ENCODE assay signal across 25 mouse cellular contexts in the genomic region with DNA sequence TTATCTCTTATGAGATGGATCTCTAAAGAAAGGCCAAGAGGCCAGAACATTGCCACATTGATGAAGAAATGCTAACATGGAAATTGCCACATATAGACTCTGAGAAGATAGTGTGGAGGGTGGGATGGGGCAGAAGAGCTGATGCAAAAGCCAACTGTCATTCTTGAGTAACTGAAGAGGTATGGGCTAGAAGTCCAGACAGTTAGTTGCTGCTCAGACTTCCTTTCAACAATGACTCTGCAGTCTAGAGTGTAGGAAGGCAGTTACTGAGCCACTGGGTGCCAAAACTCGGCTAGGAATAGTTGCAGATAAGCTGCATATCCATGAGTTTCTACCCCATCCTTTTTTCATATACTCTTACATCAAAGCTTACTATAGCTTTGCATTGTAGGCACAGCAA.
A peak's percentile ranks its signal among the peaks of the same experiment; 100 is the strongest.
DNase-seq lines count a peak whose midpoint lies in the region; ATAC-seq and TF ChIP-seq lines count a peak whose summit lies in the region.
"Had no signal": no experiment of that assay in that cellular context is flagged by ENCODE, and none has a peak within 500 bp of the region (broad histone marks: within the 10 kb centered on the region; RNA-seq: fewer than 3 reads in every experiment).

No protein-coding gene starts in this region.

- 26% methylated on average over 1 of the region's 1 CpGs for WGBS in liver, embryonic 14.5 days (ENCODE audit: insufficient replicate concordance)
- WGBS in liver, embryonic 11.5 days: 27% methylated on average over 1 of the region's 1 CpGs
- WGBS in cerebellum, adult 2 months: 57% methylated on average over 1 of the region's 1 CpGs

- H3K27me3 ChIP-seq in liver, embryonic 14.5 days (ENCODE audit: control insufficient read depth, insufficient read depth, low read length): no peaks in the 10 kb centered on the region
- no peaks in the 10 kb centered on the region for H3K27me3 ChIP-seq in liver, embryonic 11.5 days (replicated peaks; ENCODE audit: control insufficient read depth, insufficient read depth, low read length)
- H3K27me3 ChIP-seq in cerebellum, adult 2 months (ENCODE audit: control insufficient read depth, insufficient read depth, low read length): no peaks in the 10 kb centered on the region
- H3K27me3 ChIP-seq: embryonic facial prominence, embryonic 13.5 days; forebrain, embryonic 15.5 days; hindbrain, embryonic 12.5 days; intestine, embryonic 15.5 days; limb, embryonic 13.5 days; liver, embryonic 13.5 days; midbrain, embryonic 15.5 days had no signal

- no peak overlapping the region for H3K4me2 ChIP-seq in liver, embryonic 14.5 days (ENCODE audit: low read depth)
- H3K4me2 ChIP-seq in liver, embryonic 11.5 days: no peak overlapping the region
- H3K4me2 ChIP-seq: embryonic facial prominence, embryonic 13.5 days; forebrain, embryonic 15.5 days; hindbrain, embryonic 12.5 days; intestine, embryonic 15.5 days; limb, embryonic 13.5 days; liver, embryonic 13.5 days; midbrain, embryonic 15.5 days had no signal

- no peak overlapping the region for H3K4me3 ChIP-seq in liver, embryonic 14.5 days (ENCODE audit: insufficient read depth in 1 of 2, low read depth in 2 of 2, low read length in 2 of 2)
- H3K4me3 ChIP-seq in liver, embryonic 11.5 days (ENCODE audit: low read depth, low read length): no peak overlapping the region
- H3K4me3 ChIP-seq in cerebellum, adult 2 months (replicated peaks; ENCODE audit: insufficient read depth, low read depth, low read length): no peak overlapping the region
- H3K4me3 ChIP-seq: embryonic facial prominence, embryonic 13.5 days; forebrain, embryonic 10.5 days; forebrain, embryonic 15.5 days; hindbrain, embryonic 12.5 days; intestine, embryonic 15.5 days; limb, embryonic 13.5 days; liver, embryonic 13.5 days; midbrain, embryonic 15.5 days had no signal

- 0 out of 2 replicates have a peak, but pooled peaks have one; percentile 21 for TF ChIP-seq EP300 in liver, embryonic 14.5 days (IDR thresholded peaks at IDR 0.05; ENCODE audit: low read depth)

- H3K9ac ChIP-seq in liver, embryonic 14.5 days (replicated peaks): no peak overlapping the region
- H3K9ac ChIP-seq in liver, embryonic 11.5 days (ENCODE audit: low read depth, low read length): no peak overlapping the region
- H3K9ac ChIP-seq: embryonic facial prominence, embryonic 13.5 days; forebrain, embryonic 15.5 days; hindbrain, embryonic 12.5 days; intestine, embryonic 15.5 days; limb, embryonic 13.5 days; liver, embryonic 13.5 days; midbrain, embryonic 15.5 days had no signal

- TF ChIP-seq CTCF in liver, embryonic 14.5 days (IDR thresholded peaks at IDR 0.05; ENCODE audit: low read depth): no peak
- no peak for TF ChIP-seq CTCF in cerebellum, adult 2 months (IDR thresholded peaks at IDR 0.05; ENCODE audit: borderline replicate concordance, insufficient read depth, low read depth, low read length)

- no peak overlapping the region for H3K27ac ChIP-seq in liver, embryonic 14.5 days
- H3K27ac ChIP-seq in liver, embryonic 11.5 days (ENCODE audit: low read depth, low read length): no peak overlapping the region
- no peak overlapping the region for H3K27ac ChIP-seq in cerebellum, adult 2 months (ENCODE audit: insufficient read depth, low read length)
- H3K27ac ChIP-seq: embryonic facial prominence, embryonic 13.5 days; forebrain, embryonic 10.5 days; forebrain, embryonic 15.5 days; hindbrain, embryonic 12.5 days; hindbrain, postnatal 0 days; intestine, embryonic 15.5 days; limb, embryonic 13.5 days; liver, embryonic 13.5 days; midbrain, embryonic 15.5 days had no signal

- no peak for ATAC-seq in liver, embryonic 14.5 days (ENCODE audit: insufficient read depth)
- no peak for ATAC-seq in liver, embryonic 11.5 days (replicated peaks; ENCODE audit: low FRiP score)
- ATAC-seq in hematopoietic stem cell, adult 5-6 weeks (replicated peaks in 1 of 2; ENCODE audit: insufficient read depth in 1 of 2, low FRiP score in 2 of 2, low TSS enrichment in 1 of 2, low read depth in 1 of 2, poor library complexity in 2 of 2, severe bottlenecking in 2 of 2): peak; percentile 69 to 87; a peak in 3 of 4 replicates
- ATAC-seq in monocyte, adult 5-6 weeks (replicated peaks; ENCODE audit: insufficient number of reproducible peaks, low FRiP score, low TSS enrichment, poor library complexity, severe bottlenecking): peak; percentile 73
- ATAC-seq: forebrain, embryonic 15.5 days; hindbrain, postnatal 0 days; intestine, embryonic 15.5 days; midbrain, embryonic 15.5 days had no signal

- H3K4me1 ChIP-seq in liver, embryonic 14.5 days (replicated peaks; ENCODE audit: control insufficient read depth in 2 of 2, insufficient read depth in 2 of 2, low read length in 1 of 2): no peaks in the 10 kb centered on the region
- no peaks in the 10 kb centered on the region for H3K4me1 ChIP-seq in liver, embryonic 11.5 days (replicated peaks; ENCODE audit: control insufficient read depth, insufficient read depth, low read length)
- no peaks in the 10 kb centered on the region for H3K4me1 ChIP-seq in cerebellum, adult 2 months (ENCODE audit: control insufficient read depth, insufficient read depth, low read length)
- H3K4me1 ChIP-seq: embryonic facial prominence, embryonic 13.5 days; forebrain, embryonic 10.5 days; forebrain, embryonic 15.5 days; hindbrain, embryonic 12.5 days; intestine, embryonic 15.5 days; limb, embryonic 13.5 days; liver, embryonic 13.5 days; midbrain, embryonic 15.5 days had no signal

- no peak for TF ChIP-seq POLR2A in cerebellum, adult 2 months (IDR thresholded peaks at IDR 0.05; ENCODE audit: borderline replicate concordance, insufficient read depth, low read length)

- H3K9me3 ChIP-seq in liver, embryonic 14.5 days (ENCODE audit: control insufficient read depth, low read length): no peaks in the 10 kb centered on the region
- no peaks in the 10 kb centered on the region for H3K9me3 ChIP-seq in liver, embryonic 11.5 days (ENCODE audit: control insufficient read depth, low read length)
- H3K9me3 ChIP-seq: embryonic facial prominence, embryonic 13.5 days; forebrain, embryonic 10.5 days; forebrain, embryonic 15.5 days; G1E; hindbrain, embryonic 12.5 days; intestine, embryonic 15.5 days; limb, embryonic 13.5 days; liver, embryonic 13.5 days; midbrain, embryonic 15.5 days had no signal

- DNase-seq in liver, embryonic 14.5 days (ENCODE audit: low read depth in 3 of 3, low spot score in 3 of 3): peak in 1 of 3 experiments; percentile 3
- no peak for DNase-seq in liver, embryonic 11.5 days (ENCODE audit: low spot score)
- peak; percentile 88 for DNase-seq in 416B (ENCODE audit: low read depth)
- DNase-seq in right cerebral cortex, postnatal 25 days: no peak
- no peak for DNase-seq in cerebellum, adult 2 months
- DNase-seq: adrenal gland, postnatal 14 days; cerebellum, adult 11 months; cerebellum, adult 9-11 months; heart, postnatal 14 days; kidney, adult 2 months; kidney, postnatal 4 days; liver, embryonic 13.5 days; thymus, adult 2 months; thymus, postnatal 4 days had no signal

- no peaks in the 10 kb centered on the region for H3K36me3 ChIP-seq in liver, embryonic 14.5 days (replicated peaks; ENCODE audit: control insufficient read depth, insufficient read depth, low read depth)
- H3K36me3 ChIP-seq in liver, embryonic 11.5 days (ENCODE audit: control insufficient read depth, insufficient read depth, low read length): no peaks in the 10 kb centered on the region
- H3K36me3 ChIP-seq: embryonic facial prominence, embryonic 13.5 days; forebrain, embryonic 10.5 days; forebrain, embryonic 15.5 days; G1E; hindbrain, embryonic 12.5 days; intestine, embryonic 15.5 days; limb, embryonic 13.5 days; liver, embryonic 13.5 days; midbrain, embryonic 15.5 days had no signal

Comparison
In these comparisons a context has a peak if more than half of its experiments do, and no peak if none do; other contexts are left out.
1. ATAC-seq: peak in hematopoietic stem cell, adult 5-6 weeks (2 of 2) and monocyte, adult 5-6 weeks (single experiment); none in liver, embryonic 14.5 days (single experiment) and liver, embryonic 11.5 days (single experiment).